Mouse (Mus musculus) left cerebral cortex, adult 9 months (tissue): ENCODE data around the gene Kcnip1.
A peak's percentile ranks its signal among the peaks of the same experiment; 100 is the strongest.

Source experiments
- DNase-seq, 2 experiments: peaks; one replicate each; pipeline ENCODE4 v3.0.0; 2022; ENCODE audit warnings: low spot score in 2 of 2

The Kcnip1 gene

DNA sequence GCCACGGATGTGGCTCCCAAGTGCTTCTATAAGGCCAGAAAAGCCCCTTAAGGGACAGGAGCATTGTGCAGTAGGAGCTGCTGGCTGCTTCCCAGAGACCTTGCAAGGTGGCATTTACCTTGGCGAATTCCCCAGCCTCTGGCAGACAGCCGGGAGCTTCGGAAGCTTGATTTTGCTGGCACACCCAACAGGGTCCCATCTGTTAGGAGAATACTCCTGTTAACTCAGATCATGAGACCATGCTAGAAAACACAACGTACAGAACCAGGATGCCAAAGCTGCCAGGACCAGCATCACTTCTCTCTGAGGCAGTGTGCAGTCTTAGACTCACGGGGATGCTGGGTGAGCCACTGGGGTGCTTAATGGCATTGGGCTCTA lies 165.1 kb downstream of the Kcnip1 start:
- DNase-seq = peak in 1 of 2 experiments; percentile 53

DNA sequence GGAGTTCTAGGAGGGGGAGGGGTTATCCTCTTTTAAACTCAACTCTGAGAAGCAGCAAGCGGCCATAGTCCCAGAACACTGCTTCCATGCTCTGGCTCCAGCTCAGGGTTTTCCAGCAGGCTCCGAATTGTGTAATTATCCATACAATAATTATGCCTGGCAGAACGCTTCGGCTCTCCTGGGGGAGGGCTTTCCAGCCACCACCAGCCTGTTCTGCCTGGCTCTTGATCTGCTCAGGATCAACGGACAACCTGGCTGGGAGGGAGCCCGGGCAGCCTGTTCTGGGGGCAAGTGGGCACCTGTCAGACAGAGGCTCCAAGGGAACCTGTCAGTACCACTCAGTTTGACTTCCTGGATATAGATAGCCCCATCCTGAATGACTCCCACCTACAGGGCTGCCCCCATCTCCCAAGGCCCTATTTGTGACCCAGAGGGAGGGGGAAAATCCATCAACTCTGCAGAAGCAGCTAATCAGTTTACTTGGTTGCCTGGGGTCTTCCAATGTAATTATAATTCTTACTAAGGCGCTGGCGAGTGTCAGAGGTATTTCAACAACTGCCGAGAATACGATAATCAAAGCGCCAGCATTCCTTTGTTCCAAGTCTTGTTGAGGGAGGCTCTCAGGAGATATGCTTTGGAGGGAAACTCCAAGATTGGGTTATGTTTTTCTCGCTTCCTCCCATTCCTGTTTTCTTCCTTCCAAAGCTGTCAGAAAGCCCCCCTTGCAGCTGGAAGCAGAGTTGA lies 165.7 kb downstream of the Kcnip1 start:
- no peak for DNase-seq

- no peak for DNase-seq
These were observed 168.2 kb downstream of the Kcnip1 start for GRCm38 (mm10) chr11:33824739-33825138.

DNA sequence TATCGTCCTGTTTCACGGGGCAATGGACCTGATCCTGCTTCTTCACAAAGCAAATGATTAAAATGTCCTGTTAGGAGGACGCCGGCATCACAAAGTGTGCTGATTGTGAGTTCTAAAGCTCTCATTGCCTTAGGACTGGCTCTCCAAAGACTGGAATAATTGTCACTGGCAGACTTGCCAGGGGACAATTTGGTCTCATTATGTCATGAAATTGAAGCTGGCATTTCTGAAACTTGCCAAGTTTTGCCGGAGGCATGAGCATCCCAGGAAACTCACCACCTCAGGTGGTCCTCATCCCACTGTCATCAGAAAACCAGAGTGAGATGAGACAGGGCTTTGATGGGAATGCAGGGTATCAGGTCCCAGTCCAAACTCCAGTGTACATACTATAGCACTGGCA lies 171.6 kb downstream of the Kcnip1 start:
- no peak for DNase-seq

GRCm38 (mm10) chr11:33820876-33821275 lies 172.1 kb downstream of the Kcnip1 start:
- DNase-seq = no peak

DNA sequence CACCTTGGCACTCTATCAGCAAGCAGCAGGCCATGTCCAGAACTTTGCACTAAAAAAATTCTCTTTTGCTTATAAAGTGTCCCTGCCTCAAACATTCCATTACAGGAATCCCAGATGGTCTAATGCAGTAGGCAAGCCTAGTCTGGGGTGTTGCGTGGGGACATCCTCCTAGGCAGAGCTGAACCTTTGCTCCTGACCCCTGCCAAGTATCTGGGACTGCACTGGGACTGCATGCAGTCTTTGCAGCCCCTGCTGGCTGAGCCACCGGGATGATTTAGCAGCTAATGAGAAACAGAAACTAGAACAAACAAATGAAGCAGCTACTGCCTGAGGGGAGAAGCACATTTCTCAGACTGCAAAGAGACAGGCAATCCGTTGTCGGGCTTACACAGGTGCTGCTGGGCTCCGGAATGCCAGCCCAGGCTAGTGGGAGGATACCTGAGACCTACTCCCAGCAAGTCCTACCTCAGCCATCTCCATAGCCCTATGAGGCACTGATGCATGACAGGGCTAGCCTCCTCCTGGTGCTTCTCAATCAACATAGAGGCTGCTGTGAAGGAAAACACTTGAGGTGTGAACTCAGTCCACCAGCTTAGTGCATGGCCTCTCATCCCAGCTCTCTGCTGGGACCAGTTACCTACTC lies 174.0 kb downstream of the Kcnip1 start:
- DNase-seq = no peak

- DNase-seq = no peak
These were observed 176.9 kb downstream of the Kcnip1 start for GRCm38 (mm10) chr11:33816020-33816419.

GRCm38 (mm10) chr11:33810105-33810504 lies 182.8 kb downstream of the Kcnip1 start:
- no peak for DNase-seq

GRCm38 (mm10) chr11:33803093-33803492 lies 189.9 kb downstream of the Kcnip1 start:
- DNase-seq = no peak

GRCm38 (mm10) chr11:33800436-33801088 lies 192.4 kb downstream of the Kcnip1 start:
- DNase-seq = no peak

DNA sequence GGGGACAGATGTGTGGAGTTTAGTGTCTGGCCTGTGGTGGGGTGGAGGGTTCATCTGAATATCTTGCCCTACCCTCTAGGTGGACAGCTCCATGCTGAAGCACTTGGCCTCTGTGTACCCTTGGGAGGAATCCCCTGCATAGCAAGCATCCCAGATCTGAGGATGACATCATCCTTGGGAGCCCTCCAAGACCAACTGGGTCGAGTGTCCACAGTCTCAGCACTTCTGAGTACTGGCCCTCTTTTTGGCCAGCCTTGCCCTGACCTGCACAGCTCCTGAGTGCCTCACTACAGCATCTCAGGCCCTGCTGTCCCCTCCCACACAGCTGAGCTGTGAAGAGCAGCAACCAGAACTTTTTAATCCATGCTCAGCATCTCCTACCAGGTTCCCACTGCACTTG lies 193.0 kb downstream of the Kcnip1 start:
- DNase-seq = no peak

GRCm38 (mm10) chr11:33798094-33798648 lies 194.8 kb downstream of the Kcnip1 start:
- no peak for DNase-seq

- no peak for DNase-seq
These were observed 205.6 kb downstream of the Kcnip1 start for GRCm38 (mm10) chr11:33787362-33787761.

- DNase-seq = no peak
These were observed 206.4 kb downstream of the Kcnip1 start for GRCm38 (mm10) chr11:33786572-33786971.

DNA sequence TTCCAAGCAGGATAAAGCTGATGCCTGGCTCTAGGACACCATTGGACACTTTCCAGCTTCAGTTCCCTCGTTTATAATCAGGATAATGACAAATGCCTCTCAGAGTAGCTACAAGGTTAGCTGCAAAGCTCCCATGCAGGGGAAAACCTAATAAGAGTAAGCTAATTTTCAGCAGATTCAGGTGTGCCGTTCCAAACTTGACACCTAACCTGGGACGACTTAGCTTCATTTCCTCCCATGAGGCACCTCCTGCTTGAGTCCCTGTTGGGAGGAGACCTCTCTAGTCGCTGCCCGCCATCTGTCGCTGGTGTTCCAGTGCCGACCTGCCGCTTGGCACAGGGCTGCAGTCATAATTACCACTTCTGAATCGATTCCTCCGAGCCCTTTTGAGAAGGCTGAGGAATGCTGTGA lies 211.4 kb downstream of the Kcnip1 start:
- DNase-seq = no peak

DNA sequence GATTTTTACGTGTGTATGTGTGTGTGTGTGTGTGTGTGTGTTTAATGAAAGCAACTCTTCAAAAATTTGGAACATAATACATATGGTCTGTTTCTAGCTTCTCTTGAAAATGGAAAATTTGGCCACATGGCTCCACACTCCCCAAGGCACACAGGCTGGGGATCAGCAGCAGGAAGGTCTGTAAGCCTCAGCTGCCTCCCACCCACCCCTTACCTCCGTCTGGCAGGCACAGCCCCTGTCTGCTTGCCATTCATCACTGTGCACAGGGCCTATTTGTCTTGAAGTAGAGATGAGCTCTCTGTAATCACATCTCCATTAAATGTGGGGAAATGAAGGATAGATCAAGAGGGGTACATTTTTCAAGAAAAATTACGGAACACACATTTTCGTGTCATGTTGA lies 212.7 kb downstream of the Kcnip1 start:
- DNase-seq = no peak

DNA sequence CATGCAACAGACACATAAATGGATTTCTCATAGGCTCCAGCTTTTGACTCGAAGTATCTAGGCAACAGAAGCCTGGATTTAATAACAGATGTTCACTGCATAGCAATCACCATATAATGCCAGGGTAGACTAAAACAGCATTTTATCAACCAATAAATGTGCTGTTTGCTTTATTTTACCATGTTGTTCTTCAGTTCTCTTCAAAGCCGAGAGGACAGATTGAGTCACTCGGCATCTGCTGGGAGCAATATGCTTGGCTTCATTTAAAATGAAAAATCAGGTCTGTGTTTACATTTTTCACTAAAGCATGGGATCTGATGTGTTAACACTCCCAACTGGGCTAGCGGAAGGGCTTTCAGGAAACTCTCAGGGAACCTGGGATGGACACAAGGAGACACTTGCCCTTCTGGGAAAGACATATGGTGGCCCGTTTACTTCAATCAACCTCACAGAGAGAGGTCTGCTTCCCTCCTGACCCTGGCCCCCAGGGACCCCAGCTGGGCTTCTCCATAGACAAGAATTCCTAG lies 220.3 kb downstream of the Kcnip1 start:
- DNase-seq = peak in 1 of 2 experiments; percentile 19

DNA sequence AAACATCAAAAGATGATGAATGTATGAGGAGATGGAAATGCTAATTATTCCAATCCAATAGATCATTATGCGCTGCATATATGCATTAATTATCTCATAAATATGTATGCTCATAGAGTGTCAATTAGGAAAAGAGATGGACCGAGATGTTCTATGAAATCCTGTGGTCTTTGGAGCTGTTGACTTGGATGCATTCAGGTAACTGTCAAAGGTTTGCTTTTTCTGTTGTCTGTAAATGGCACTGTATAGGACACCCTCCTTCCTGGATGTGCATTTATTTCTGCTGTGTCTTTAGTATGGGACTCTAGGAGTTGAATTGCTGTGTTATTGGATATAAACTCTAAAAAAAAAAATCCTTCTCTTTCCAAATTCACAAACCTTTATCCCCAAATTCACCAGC lies 220.9 kb downstream of the Kcnip1 start:
- DNase-seq = no peak

GRCm38 (mm10) chr11:33766976-33767938 lies 225.7 kb downstream of the Kcnip1 start:
- no peak for DNase-seq

DNA sequence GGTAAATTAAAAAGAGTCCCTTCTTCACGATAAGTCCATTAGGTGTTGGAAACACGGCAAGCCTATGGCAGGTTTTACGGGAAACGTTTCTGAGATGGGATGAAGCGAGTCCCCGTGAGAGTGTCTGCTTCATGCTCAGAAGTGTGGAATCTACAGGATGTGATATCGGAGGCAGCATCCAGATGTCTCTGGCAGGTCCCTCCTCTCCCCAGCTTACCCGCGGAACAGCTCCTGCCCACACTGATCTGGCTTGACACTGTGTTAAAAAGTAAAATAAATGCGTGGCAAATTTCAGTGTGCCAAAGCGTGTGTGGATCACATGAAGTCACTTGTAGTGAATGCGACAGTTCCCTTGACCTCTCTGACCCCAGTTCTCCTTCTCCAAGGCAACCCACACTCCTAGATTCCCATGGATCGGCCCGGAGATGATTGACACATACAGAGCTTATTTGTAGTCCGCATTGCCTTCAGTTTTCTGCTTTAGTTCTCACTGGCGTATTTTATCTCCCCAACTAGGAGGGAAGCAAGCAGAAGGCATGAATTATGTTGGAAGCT lies 231.7 kb downstream of the Kcnip1 start:
- peak in 1 of 2 experiments; percentile 30 for DNase-seq

DNA sequence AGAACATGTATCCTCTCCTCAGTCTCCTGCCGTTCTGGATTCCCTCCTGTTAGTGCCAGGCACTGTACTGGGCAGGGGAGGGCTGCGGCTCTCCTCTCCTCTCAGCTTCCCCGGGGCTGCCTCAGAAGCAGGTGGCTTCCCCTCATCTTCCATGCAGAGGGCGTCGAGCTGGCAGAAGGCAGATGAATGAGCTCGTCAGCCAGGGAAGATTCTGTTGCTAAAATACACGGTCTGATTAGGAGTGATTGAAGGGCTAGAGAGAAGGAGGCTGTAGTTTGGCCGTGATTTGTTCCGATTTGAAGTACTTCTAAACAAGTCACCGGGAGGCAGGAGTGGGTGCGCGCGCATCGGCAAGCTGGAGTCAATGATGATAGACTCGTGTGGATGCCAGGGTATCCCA lies 236.3 kb downstream of the Kcnip1 start:
- DNase-seq = peak in 1 of 2 experiments; percentile 36
